Mouse (Mus musculus) spleen, adult 2 months (tissue): ENCODE measurements around the gene Pgrmc2.

Source experiments
- CTCF ChIP-seq: fragments of 200-500 bp; IDR thresholded peaks from 2 replicates; pipeline ENCODE4 v1.5.1; 2011; ENCODE audit warnings: mild to moderate bottlenecking, inconsistent platforms; ENCODE audit not compliant: insufficient read depth, insufficient read length, insufficient replicate concordance; ENCODE audit errors: extremely low read depth
- POLR2A ChIP-seq: fragments of 200-500 bp; IDR thresholded peaks from 2 replicates; pipeline ENCODE4 v1.6.1; 2011; ENCODE audit warnings: low read depth, low read length, inconsistent platforms

GRCm38 (mm10) chr3:41030705-41031104 lies 52.1 kb downstream of the Pgrmc2 start:
- TF ChIP-seq CTCF (no peak), POLR2A (no peak)
